Mouse (Mus musculus) 3T3-L1 (cell line): Measurements from ENCODE around the gene Prkg1.

ENCODE experiments used
- DNase-seq: peaks from one replicate; pipeline ENCODE4 v3.0.0-alpha.2; 2015; ENCODE audit warnings: low read depth, low spot score

The Prkg1 gene

GRCm38 (mm10) chr19:31630899-31631869 is 133.6 kb downstream of the Prkg1 start:
- DNase-seq = no peak

GRCm38 (mm10) chr19:31621716-31622115 is 143.1 kb downstream of the Prkg1 start:
- DNase-seq = no peak

GRCm38 (mm10) chr19:31616830-31617229 is 148.0 kb downstream of the Prkg1 start:
- no peak for DNase-seq

GRCm38 (mm10) chr19:31616159-31616558 is 148.7 kb downstream of the Prkg1 start:
- DNase-seq = no peak

GRCm38 (mm10) chr19:31613146-31613545 is 151.7 kb downstream of the Prkg1 start:
- DNase-seq = peak; percentile 47

- no peak for DNase-seq
Observed at GRCm38 (mm10) chr19:31602578-31602977, 162.3 kb downstream of the Prkg1 start.

GRCm38 (mm10) chr19:31594011-31594410 is 170.8 kb downstream of the Prkg1 start:
- DNase-seq = no peak

- no peak for DNase-seq
Observed at GRCm38 (mm10) chr19:31590701-31591100, 174.1 kb downstream of the Prkg1 start.

GRCm38 (mm10) chr19:31577092-31577491 is 187.7 kb downstream of the Prkg1 start:
- no peak for DNase-seq

- DNase-seq = no peak
Observed at GRCm38 (mm10) chr19:31564329-31564728, 200.5 kb downstream of the Prkg1 start.

GRCm38 (mm10) chr19:31546063-31546462 is 218.8 kb downstream of the Prkg1 start:
- DNase-seq = no peak

GRCm38 (mm10) chr19:31531249-31531740 is 233.5 kb downstream of the Prkg1 start:
- peak; percentile 61 for DNase-seq

GRCm38 (mm10) chr19:31530616-31531015 is 234.2 kb downstream of the Prkg1 start:
- peak; percentile 85 for DNase-seq

- DNase-seq = no peak
Observed at GRCm38 (mm10) chr19:31529890-31530289, 234.9 kb downstream of the Prkg1 start.

- DNase-seq = peak; percentile 73
Observed at GRCm38 (mm10) chr19:31514490-31514889, 250.3 kb downstream of the Prkg1 start.

- DNase-seq = peak; percentile 6
Observed at GRCm38 (mm10) chr19:31507831-31508230, 257.0 kb downstream of the Prkg1 start.

GRCm38 (mm10) chr19:31506296-31506695 is 258.5 kb downstream of the Prkg1 start:
- peak; percentile 16 for DNase-seq

GRCm38 (mm10) chr19:31505041-31505440 is 259.8 kb downstream of the Prkg1 start:
- DNase-seq = no peak

GRCm38 (mm10) chr19:31497386-31497785 is 267.4 kb downstream of the Prkg1 start:
- no peak for DNase-seq

GRCm38 (mm10) chr19:31489606-31490005 is 275.2 kb downstream of the Prkg1 start:
- DNase-seq = no peak

- DNase-seq = no peak
Observed at GRCm38 (mm10) chr19:31471766-31472165, 293.1 kb downstream of the Prkg1 start.

- no peak for DNase-seq
Observed at GRCm38 (mm10) chr19:31460188-31460587, 304.6 kb downstream of the Prkg1 start.

- DNase-seq = no peak
Observed at GRCm38 (mm10) chr19:31444101-31444500, 320.7 kb downstream of the Prkg1 start.
